ENCODE assay signal across 8 mouse cellular contexts in genomic region chr4:155694482-155695401, GRCm38 (mm10). TPM values are rescaled to one million over a fixed set of nuclear protein-coding genes. Genes with fewer than 3 reads are reported as not detected.
DNase-seq lines count a peak whose midpoint lies in the region; ATAC-seq and TF ChIP-seq lines count a peak whose summit lies in the region.

No protein-coding gene starts in this region.

- TF ChIP-seq CTCF in spleen, adult 2 months (IDR thresholded peaks at IDR 0.05; ENCODE audit: extremely low read depth, insufficient read depth, insufficient read length, insufficient replicate concordance), result 0 out of 2 replicates have a peak, but pooled peaks have one; percentile 18

- peaks cover 6% of the 10 kb centered on the region; the same call in 1 of the 2 replicates for H3K27me3 ChIP-seq in embryonic facial prominence, embryonic 11.5 days (ENCODE audit: control insufficient read depth, insufficient read depth, low read length)
- peaks cover 53% of the 10 kb centered on the region for H3K27me3 ChIP-seq in heart, embryonic 10.5 days (ENCODE audit: insufficient read depth, poor library complexity, severe bottlenecking)
- H3K27me3 ChIP-seq in kidney, embryonic 14.5 days (ENCODE audit: control insufficient read depth, insufficient read depth, low read length), result no peaks in the 10 kb centered on the region
- H3K27me3 ChIP-seq in limb, embryonic 15.5 days, result no peaks in the 10 kb centered on the region
- no peaks in the 10 kb centered on the region for H3K27me3 ChIP-seq in midbrain, embryonic 16.5 days (ENCODE audit: control insufficient read depth, insufficient read depth, low read depth, low read length)
- no peaks in the 10 kb centered on the region; the same call in 1 of the 2 replicates for H3K27me3 ChIP-seq in spleen, adult 2 months (ENCODE audit: control insufficient read depth, insufficient read depth, low read length)

- WGBS in embryonic facial prominence, embryonic 11.5 days, result under 1% methylated on average over 84 of the region's 92 CpGs
- WGBS in heart, embryonic 10.5 days, result 2% methylated on average over 92 of the region's 92 CpGs
- 1% methylated on average over 82 of the region's 92 CpGs for WGBS in kidney, embryonic 14.5 days
- under 1% methylated on average over 76 of the region's 92 CpGs for WGBS in limb, embryonic 15.5 days
- WGBS in midbrain, embryonic 16.5 days, result 1% methylated on average over 89 of the region's 92 CpGs
- WGBS in spleen, adult 2 months, result 3% methylated on average over 92 of the region's 92 CpGs

- H3K36me3 ChIP-seq in embryonic facial prominence, embryonic 11.5 days (replicated peaks; ENCODE audit: control insufficient read depth, insufficient read depth, low read depth, low read length), result no peaks in the 10 kb centered on the region
- no peaks in the 10 kb centered on the region for H3K36me3 ChIP-seq in heart, embryonic 10.5 days
- no peaks in the 10 kb centered on the region for H3K36me3 ChIP-seq in kidney, embryonic 14.5 days (ENCODE audit: control insufficient read depth, insufficient read depth, low read length)
- no peaks in the 10 kb centered on the region for H3K36me3 ChIP-seq in limb, embryonic 15.5 days
- H3K36me3 ChIP-seq in midbrain, embryonic 16.5 days (ENCODE audit: control insufficient read depth, insufficient read depth, low read length), result no peaks in the 10 kb centered on the region
- no peaks in the 10 kb centered on the region for H3K36me3 ChIP-seq in spleen, adult 2 months (ENCODE audit: control insufficient read depth, insufficient read depth, low read length)

- no peak overlapping the region; the same call in 1 of the 2 replicates for H3K27ac ChIP-seq in embryonic facial prominence, embryonic 11.5 days (replicated peaks; ENCODE audit: low read depth, low read length)
- H3K27ac ChIP-seq in heart, embryonic 10.5 days, result peak overlapping the region; percentile 86
- no peak overlapping the region; the same call in 1 of the 2 replicates for H3K27ac ChIP-seq in kidney, embryonic 14.5 days (ENCODE audit: low read depth, low read length)
- H3K27ac ChIP-seq in limb, embryonic 15.5 days, result peak overlapping the region; percentile 86
- H3K27ac ChIP-seq in midbrain, embryonic 16.5 days (ENCODE audit: low read length), result peak overlapping the region; percentile 98
- H3K27ac ChIP-seq in spleen, adult 2 months (ENCODE audit: insufficient read depth, low read length), result peak overlapping the region; percentile 78

- ATAC-seq in embryonic facial prominence, embryonic 11.5 days (replicated peaks; ENCODE audit: insufficient number of reproducible peaks, low FRiP score, low TSS enrichment, low read depth), result peak; percentile 34; the same call in 1 of the 2 replicates
- ATAC-seq in kidney, embryonic 14.5 days (ENCODE audit: low FRiP score, low TSS enrichment), result peak; percentile 65
- ATAC-seq in limb, embryonic 15.5 days (ENCODE audit: insufficient number of reproducible peaks, low FRiP score, low TSS enrichment, low read depth), result peak; percentile 60; the same call in 1 of the 2 replicates
- ATAC-seq in midbrain, embryonic 16.5 days, result peak; percentile 89

- peak overlapping the region; percentile 78 for H3K9ac ChIP-seq in embryonic facial prominence, embryonic 11.5 days (replicated peaks; ENCODE audit: low read length)
- H3K9ac ChIP-seq in kidney, embryonic 14.5 days (ENCODE audit: low read depth, low read length), result peak overlapping the region; percentile 78
- H3K9ac ChIP-seq in limb, embryonic 15.5 days, result peak overlapping the region; percentile 66
- peak overlapping the region; percentile 82 for H3K9ac ChIP-seq in midbrain, embryonic 16.5 days (ENCODE audit: low read depth, low read length)

- peak; percentile 96 for DNase-seq in heart, adult 11 months
- no peak for DNase-seq in heart, adult 8-10 months (ENCODE audit: low spot score)
- DNase-seq in embryonic facial prominence, embryonic 11.5 days (ENCODE audit: low spot score), result peak; percentile 66
- no peak for DNase-seq in heart, embryonic 10.5 days (ENCODE audit: low spot score)
- peak; percentile 55 for DNase-seq in spleen, adult 2 months (ENCODE audit: low read depth in 1 of 2, low spot score in 2 of 2)

- no peaks in the 10 kb centered on the region for H3K9me3 ChIP-seq in embryonic facial prominence, embryonic 11.5 days (replicated peaks; ENCODE audit: control insufficient read depth, low read length)
- no peaks in the 10 kb centered on the region for H3K9me3 ChIP-seq in heart, embryonic 10.5 days
- no peaks in the 10 kb centered on the region for H3K9me3 ChIP-seq in kidney, embryonic 14.5 days (ENCODE audit: control insufficient read depth, low read length)
- H3K9me3 ChIP-seq in limb, embryonic 15.5 days, result no peaks in the 10 kb centered on the region
- H3K9me3 ChIP-seq in midbrain, embryonic 16.5 days (replicated peaks; ENCODE audit: control insufficient read depth, low read length, poor library complexity, severe bottlenecking), result no peaks in the 10 kb centered on the region

- H3K4me2 ChIP-seq in embryonic facial prominence, embryonic 11.5 days (ENCODE audit: low read depth, low read length), result peak overlapping the region; percentile 84
- peak overlapping the region; percentile 96 for H3K4me2 ChIP-seq in kidney, embryonic 14.5 days (replicated peaks; ENCODE audit: low read depth, low read length)
- peak overlapping the region; percentile 95 for H3K4me2 ChIP-seq in limb, embryonic 15.5 days
- peak overlapping the region; percentile 74 for H3K4me2 ChIP-seq in midbrain, embryonic 16.5 days (ENCODE audit: low read length)

- no peaks in the 10 kb centered on the region for H3K4me1 ChIP-seq in embryonic facial prominence, embryonic 11.5 days (ENCODE audit: control insufficient read depth, insufficient read depth, low read length)
- peaks cover 27% of the 10 kb centered on the region for H3K4me1 ChIP-seq in heart, embryonic 10.5 days
- peaks cover 11% of the 10 kb centered on the region; the same call in 1 of the 2 replicates for H3K4me1 ChIP-seq in kidney, embryonic 14.5 days (ENCODE audit: control insufficient read depth, insufficient read depth, low read length)
- peaks cover 28% of the 10 kb centered on the region for H3K4me1 ChIP-seq in limb, embryonic 15.5 days
- peaks cover 22% of the 10 kb centered on the region for H3K4me1 ChIP-seq in midbrain, embryonic 16.5 days (ENCODE audit: control insufficient read depth, insufficient read depth, low read length)
- H3K4me1 ChIP-seq in spleen, adult 2 months (ENCODE audit: control insufficient read depth, insufficient read depth, insufficient read length), result peaks cover 12% of the 10 kb centered on the region

- peak overlapping the region; percentile 61 for H3K4me3 ChIP-seq in embryonic facial prominence, embryonic 11.5 days (ENCODE audit: low read depth, low read length)
- H3K4me3 ChIP-seq in heart, embryonic 10.5 days, result peak overlapping the region; percentile 79
- peak overlapping the region; percentile 72 for H3K4me3 ChIP-seq in kidney, embryonic 14.5 days (ENCODE audit: low read length)
- peak overlapping the region; percentile 74 for H3K4me3 ChIP-seq in limb, embryonic 15.5 days
- peak overlapping the region; percentile 71 for H3K4me3 ChIP-seq in midbrain, embryonic 16.5 days (ENCODE audit: low read depth, low read length)
- H3K4me3 ChIP-seq in spleen, adult 2 months (ENCODE audit: extremely low read depth, insufficient read depth, insufficient read length), result peak overlapping the region; percentile 62

- TF ChIP-seq POLR2A in spleen, adult 2 months (IDR thresholded peaks at IDR 0.05; ENCODE audit: low read depth, low read length), result no peak; the same call in 1 of the 2 replicates

RNA-seq across cellular contexts. Expression of gene Fndc10, which starts 0.6 kb away (rescaled TPM):
- 1 to 10 TPM in 3 of 4 experiments, under 1 TPM in 1; 0.98 to 2.4 (median 1.3) TPM for total RNA-seq in heart, adult 8-10 months (2022)
- polyA plus RNA-seq in embryonic facial prominence, embryonic 11.5 days (2014; fragmentation: Nextera tagmentation; extraction: Ambion mirVana), result 2.1 TPM in 2 replicates
- 0.78 and 1.7 TPM in 2 replicates for polyA plus RNA-seq in heart, embryonic 10.5 days (2016; fragmentation: Nextera tagmentation; extraction: Ambion mirVana)
- 2.8 and 4.5 TPM in 2 replicates for polyA plus RNA-seq in kidney, embryonic 14.5 days (2014; fragmentation: Nextera tagmentation; extraction: Ambion mirVana)
- 11.1 and 11.5 TPM in 2 replicates for polyA plus RNA-seq in limb, embryonic 15.5 days (2015; fragmentation: Nextera tagmentation; extraction: Ambion mirVana)
- 11.4 and 12.2 TPM in 2 replicates for polyA plus RNA-seq in midbrain, embryonic 16.5 days (2015; fragmentation: Nextera tagmentation; extraction: Ambion mirVana)
- polyA plus RNA-seq in spleen, adult 2 months (2012; rRNA removed), result 8.8 and 12.7 TPM in 2 replicates

RNA-seq across cellular contexts. Expression of gene Ssu72, which starts 9.9 kb away (rescaled TPM):
- total RNA-seq in heart, adult 8-10 months (2022), result 10 to 100 TPM; 43.2 to 53.5 (median 51.2) TPM
- polyA plus RNA-seq in embryonic facial prominence, embryonic 11.5 days (2014; fragmentation: Nextera tagmentation; extraction: Ambion mirVana), result 147 and 151 TPM in 2 replicates
- 146 and 152 TPM in 2 replicates for polyA plus RNA-seq in heart, embryonic 10.5 days (2016; fragmentation: Nextera tagmentation; extraction: Ambion mirVana)
- polyA plus RNA-seq in kidney, embryonic 14.5 days (2014; fragmentation: Nextera tagmentation; extraction: Ambion mirVana), result 149 and 178 TPM in 2 replicates
- 132 and 139 TPM in 2 replicates for polyA plus RNA-seq in limb, embryonic 15.5 days (2015; fragmentation: Nextera tagmentation; extraction: Ambion mirVana)
- polyA plus RNA-seq in midbrain, embryonic 16.5 days (2015; fragmentation: Nextera tagmentation; extraction: Ambion mirVana), result 151 and 153 TPM in 2 replicates
- polyA plus RNA-seq in spleen, adult 2 months (2012; rRNA removed), result 82.4 and 117 TPM in 2 replicates

RNA-seq across cellular contexts. Expression of gene Mib2, which starts 25.7 kb away (rescaled TPM):
- total RNA-seq in heart, adult 8-10 months (2022), result 10 to 100 TPM; 25.4 to 30.1 (median 27.1) TPM
- polyA plus RNA-seq in embryonic facial prominence, embryonic 11.5 days (2014; fragmentation: Nextera tagmentation; extraction: Ambion mirVana), result 11.0 and 11.8 TPM in 2 replicates
- polyA plus RNA-seq in heart, embryonic 10.5 days (2016; fragmentation: Nextera tagmentation; extraction: Ambion mirVana), result 15.4 and 16.8 TPM in 2 replicates
- polyA plus RNA-seq in kidney, embryonic 14.5 days (2014; fragmentation: Nextera tagmentation; extraction: Ambion mirVana), result 14.3 and 18.0 TPM in 2 replicates
- polyA plus RNA-seq in limb, embryonic 15.5 days (2015; fragmentation: Nextera tagmentation; extraction: Ambion mirVana), result 30.1 and 34.3 TPM in 2 replicates
- 57.3 and 60.9 TPM in 2 replicates for polyA plus RNA-seq in midbrain, embryonic 16.5 days (2015; fragmentation: Nextera tagmentation; extraction: Ambion mirVana)
- polyA plus RNA-seq in spleen, adult 2 months (2012; rRNA removed), result 56.8 and 67.4 TPM in 2 replicates

RNA-seq across cellular contexts. Expression of gene Tmem240, which starts 39.9 kb away (rescaled TPM):
- total RNA-seq in heart, adult 8-10 months (2022), result under 1 TPM in 3 of 4 experiments, not detected in 1; 0.11 to 0.81 (median 0.13) TPM
- 0.56 and 0.70 TPM in 2 replicates for polyA plus RNA-seq in embryonic facial prominence, embryonic 11.5 days (2014; fragmentation: Nextera tagmentation; extraction: Ambion mirVana)
- polyA plus RNA-seq in heart, embryonic 10.5 days (2016; fragmentation: Nextera tagmentation; extraction: Ambion mirVana), result 0.38 and 0.54 TPM in 2 replicates
- polyA plus RNA-seq in kidney, embryonic 14.5 days (2014; fragmentation: Nextera tagmentation; extraction: Ambion mirVana), result 0.49 and 0.88 TPM in 2 replicates
- polyA plus RNA-seq in limb, embryonic 15.5 days (2015; fragmentation: Nextera tagmentation; extraction: Ambion mirVana), result 0.94 and 1.3 TPM in 2 replicates
- 22.0 and 25.3 TPM in 2 replicates for polyA plus RNA-seq in midbrain, embryonic 16.5 days (2015; fragmentation: Nextera tagmentation; extraction: Ambion mirVana)
- polyA plus RNA-seq in spleen, adult 2 months (2012; rRNA removed), result 1.6 and 1.9 TPM in 2 replicates

RNA-seq across cellular contexts. Expression of gene Mmp23, which starts 41.6 kb away (rescaled TPM):
- 1 to 10 TPM; 6.7 to 9.0 (median 7.4) TPM for total RNA-seq in heart, adult 8-10 months (2022)
- polyA plus RNA-seq in embryonic facial prominence, embryonic 11.5 days (2014; fragmentation: Nextera tagmentation; extraction: Ambion mirVana), result 6.3 and 8.7 TPM in 2 replicates
- 34.6 and 39.8 TPM in 2 replicates for polyA plus RNA-seq in heart, embryonic 10.5 days (2016; fragmentation: Nextera tagmentation; extraction: Ambion mirVana)
- polyA plus RNA-seq in kidney, embryonic 14.5 days (2014; fragmentation: Nextera tagmentation; extraction: Ambion mirVana), result 28.9 and 43.1 TPM in 2 replicates
- 23.7 and 36.9 TPM in 2 replicates for polyA plus RNA-seq in limb, embryonic 15.5 days (2015; fragmentation: Nextera tagmentation; extraction: Ambion mirVana)
- polyA plus RNA-seq in midbrain, embryonic 16.5 days (2015; fragmentation: Nextera tagmentation; extraction: Ambion mirVana), result 3.1 and 4.6 TPM in 2 replicates
- 57.2 and 83.5 TPM in 2 replicates for polyA plus RNA-seq in spleen, adult 2 months (2012; rRNA removed)

Comparison
In these comparisons a context has a peak if more than half of its experiments do, and no peak if none do; other contexts are left out.
1. DNase-seq: peak in heart, adult 11 months (single experiment), embryonic facial prominence, embryonic 11.5 days (single experiment) and spleen, adult 2 months (2 of 2); none in heart, adult 8-10 months (single experiment) and heart, embryonic 10.5 days (single experiment).
2. ATAC-seq: peak in every context shown above with its lines; median percentile 89 in midbrain, embryonic 16.5 days; 65 in kidney, embryonic 14.5 days; 60 in limb, embryonic 15.5 days; 34 in embryonic facial prominence, embryonic 11.5 days.
3. H3K27ac ChIP-seq: peak in heart, embryonic 10.5 days (single experiment), limb, embryonic 15.5 days (single experiment), midbrain, embryonic 16.5 days (single experiment) and spleen, adult 2 months (single experiment); none in embryonic facial prominence, embryonic 11.5 days (single experiment) and kidney, embryonic 14.5 days (single experiment).
4. Peak in every context shown above with its lines, with median percentiles within 50 percentile points of each other: H3K4me2 ChIP-seq, H3K4me3 ChIP-seq and H3K9ac ChIP-seq.